Mouse (Mus musculus): ENCODE measurements around the gene Slc35d2.

The Slc35d2 gene

DNA sequence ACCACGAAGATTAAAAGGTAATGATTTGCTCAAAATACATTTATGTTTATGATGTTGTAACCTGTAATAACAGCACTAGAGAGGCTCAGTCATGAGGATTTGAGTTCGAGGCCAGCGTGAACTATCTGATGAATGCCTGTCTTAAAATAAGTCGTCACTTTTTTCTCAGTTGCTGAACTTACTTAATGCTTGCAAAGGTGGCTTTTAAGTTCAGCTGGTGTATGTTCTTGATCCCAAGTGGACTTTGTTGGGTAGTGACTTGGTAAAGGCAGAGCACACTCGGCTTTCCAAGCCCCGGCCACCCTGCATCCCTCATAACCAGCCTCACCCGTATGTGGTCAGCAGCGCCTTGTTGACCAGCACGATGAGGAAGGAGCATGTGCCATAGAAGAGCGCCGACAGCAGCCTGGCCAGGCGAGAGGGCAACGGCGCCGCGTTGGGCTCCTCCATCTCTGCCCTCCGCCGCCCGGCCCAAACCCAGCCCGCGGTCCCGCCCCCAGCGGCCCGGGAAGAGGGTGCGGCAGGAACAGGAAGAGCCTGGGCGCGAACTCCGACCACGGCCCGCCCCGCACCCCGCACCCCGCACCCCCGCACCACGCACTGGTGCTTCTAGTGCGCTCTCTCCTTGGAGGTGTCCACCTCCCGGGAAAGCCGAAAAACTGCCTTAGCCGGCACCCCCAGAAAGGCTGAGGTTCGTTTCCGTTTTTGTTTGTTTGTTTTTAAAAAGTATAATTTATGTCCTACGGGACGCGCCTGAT is at the start of gene Slc35d2:
Gene Slc35d2 (minus strand): TSS at position 511 of the 758 bp plus-strand sequence.
- in situ Hi-C loops (cut with MboI, MseI), result no loop called here

- in situ Hi-C loops (cut with MboI, MseI), result no loop called here
Measured at GRCm38 (mm10) chr13:64178000-64178399, 48.8 kb upstream of the Slc35d2 start.

DNA sequence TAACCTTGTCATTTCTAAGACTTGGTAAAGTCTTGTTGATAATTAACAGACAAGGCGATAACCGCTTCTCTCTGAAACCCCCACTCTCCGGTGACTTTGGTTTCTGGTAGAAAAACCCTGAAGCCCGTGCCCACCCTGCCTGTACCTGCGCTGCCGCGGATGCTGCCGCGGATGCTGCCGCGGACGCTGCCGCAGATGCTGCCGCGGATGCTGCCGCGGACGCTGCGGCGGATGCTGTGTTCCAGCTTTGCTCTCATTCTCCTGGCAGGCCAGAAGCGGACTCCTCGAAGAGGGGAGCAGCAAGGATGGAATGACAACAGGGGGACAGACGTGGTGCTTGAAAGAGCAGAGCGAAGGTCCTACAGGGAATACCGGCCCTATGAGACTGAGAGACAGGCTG is 40.6 kb upstream of the Slc35d2 start:
- in situ Hi-C loops (cut with MboI, MseI), result loop anchor here (5.0 to 25.0 kb wide), 5 partner anchors 63 to 1068 kb away; partner anchors contain the start of genes Cdk20 (in 1 of the 2) and Mfsd14b (in 1 of the 2)

- in situ Hi-C loops (cut with MboI, MseI), result loop anchor here (5.0 to 25.0 kb wide), 4 partner anchors 144 to 1074 kb away; partner anchors contain the start of genes Cdk20 (in 1 of the 2) and Mfsd14b (in 1 of the 2)
Measured at GRCm38 (mm10) chr13:64163147-64163715, 34.1 kb upstream of the Slc35d2 start.

DNA sequence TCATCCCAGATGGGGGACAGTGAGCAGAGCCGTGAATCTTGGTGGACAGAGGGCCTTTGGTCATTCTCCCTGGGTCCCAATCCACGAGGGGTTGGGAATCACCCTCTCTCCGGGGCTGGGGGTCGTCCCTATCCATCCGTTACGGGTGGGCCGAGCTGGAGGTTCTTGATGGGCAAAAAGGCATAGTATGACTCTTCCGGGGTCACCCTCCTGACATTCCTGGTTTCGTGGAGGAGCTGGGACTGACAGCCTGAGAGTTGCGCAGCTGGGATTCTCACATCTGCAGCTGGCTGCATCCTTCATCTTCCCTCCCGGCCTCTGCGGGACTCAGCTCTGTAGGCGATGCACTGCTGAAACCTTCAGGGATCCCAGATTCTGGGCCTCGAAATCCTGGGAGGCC is 33.5 kb upstream of the Slc35d2 start:
- in situ Hi-C loops (cut with MboI, MseI), result loop anchor here (5.0 to 25.0 kb wide), 4 partner anchors 145 to 1075 kb away; partner anchors contain the start of genes Cdk20 (in 1 of the 2) and Mfsd14b (in 1 of the 2)

GRCm38 (mm10) chr13:64161916-64162611 is 32.9 kb upstream of the Slc35d2 start:
- in situ Hi-C loops (cut with MboI, MseI), result loop anchor here (5.0 to 25.0 kb wide), 4 partner anchors 145 to 1075 kb away; partner anchors contain the start of genes Cdk20 (in 1 of the 2) and Mfsd14b (in 1 of the 2)

DNA sequence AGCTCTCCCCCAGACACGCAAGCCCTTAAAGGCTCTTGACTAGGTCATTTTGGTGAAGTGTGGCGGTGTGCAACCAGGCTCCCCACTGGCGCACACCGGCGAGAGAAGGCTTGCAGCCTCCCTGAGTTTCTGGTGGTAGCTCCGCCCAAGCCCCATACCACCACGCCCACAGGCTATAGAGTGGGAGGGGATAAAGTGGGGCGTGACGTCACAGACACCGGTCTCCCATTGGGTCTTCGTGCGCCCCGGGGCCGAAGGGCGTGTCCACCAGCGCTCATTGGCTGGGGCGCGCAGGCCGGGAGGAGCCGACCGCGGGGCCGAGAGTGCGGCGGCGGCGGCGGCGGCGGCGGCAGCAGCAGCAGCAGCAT is 32.4 kb upstream of the Slc35d2 start, which contains the start of gene Habp4:
Gene Habp4 (plus strand): TSS at position 277 of the 368 bp plus-strand sequence.
- in situ Hi-C loops (cut with MboI, MseI), result loop anchor here (5.0 to 25.0 kb wide), 4 partner anchors 146 to 1076 kb away; partner anchors contain the start of genes Cdk20 (in 1 of the 2) and Mfsd14b (in 1 of the 2)

- in situ Hi-C loops (cut with MboI, MseI), result loop anchor here (10.0 to 25.0 kb wide), 3 partner anchors 955 to 1088 kb away; partner anchors contain the start of gene Mfsd14b (in 1 of the 2)
Measured at GRCm38 (mm10) chr13:64156966-64157365, 27.8 kb upstream of the Slc35d2 start.

GRCm38 (mm10) chr13:64155171-64155571 is 26.0 kb upstream of the Slc35d2 start:
- in situ Hi-C loops (cut with MboI, MseI), result loop anchor here (10.0 to 25.0 kb wide), 3 partner anchors 957 to 1090 kb away; partner anchors contain the start of gene Mfsd14b (in 1 of the 2)

GRCm38 (mm10) chr13:64154651-64155050 is 25.5 kb upstream of the Slc35d2 start:
- in situ Hi-C loops (cut with MboI, MseI), result loop anchor here (10.0 to 25.0 kb wide), 3 partner anchors 958 to 1090 kb away; partner anchors contain the start of gene Mfsd14b (in 1 of the 2)

DNA sequence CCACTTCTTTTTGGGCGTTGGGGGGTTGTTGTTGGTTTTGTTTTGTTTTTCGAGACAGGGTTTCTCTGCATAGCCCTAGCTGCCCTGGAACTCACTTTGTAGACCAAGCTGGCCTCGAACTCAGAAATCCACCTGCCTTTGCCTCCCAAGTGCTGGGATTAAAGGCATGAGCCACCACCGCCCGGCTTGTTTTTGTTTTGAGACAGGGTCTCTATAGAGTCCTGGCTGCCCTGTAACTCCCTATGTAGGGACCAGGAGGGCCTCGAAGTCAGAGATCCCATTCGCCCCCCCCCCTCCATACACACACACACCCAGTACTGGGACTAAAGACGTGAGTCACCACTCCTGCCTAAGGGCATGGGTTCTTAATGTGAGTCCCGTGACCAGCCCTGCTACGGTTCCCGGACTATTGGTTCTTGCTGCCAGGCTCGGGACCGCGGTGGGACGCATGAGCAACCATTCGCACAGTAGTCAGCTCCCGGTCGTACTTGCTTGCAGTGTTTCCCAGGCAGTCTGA is 24.6 kb upstream of the Slc35d2 start:
- in situ Hi-C loops (cut with MboI, MseI), result loop anchor here (10.0 to 25.0 kb wide), 3 partner anchors 958 to 1091 kb away; partner anchors contain the start of gene Mfsd14b (in 1 of the 2)

GRCm38 (mm10) chr13:64153083-64153682 is 24.0 kb upstream of the Slc35d2 start, which contains the start of gene Zfp367:
Gene Zfp367 (minus strand): TSS chr13:64153202.
- in situ Hi-C loops (cut with MboI, MseI), result loop anchor here (10.0 to 25.0 kb wide), 3 partner anchors 959 to 1092 kb away; partner anchors contain the start of gene Mfsd14b (in 1 of the 2)

- in situ Hi-C loops (cut with MboI, MseI), result loop anchor here (10.0 to 25.0 kb wide), 3 partner anchors 960 to 1092 kb away; partner anchors contain the start of gene Mfsd14b (in 1 of the 2)
Measured at GRCm38 (mm10) chr13:64152671-64153082, 23.5 kb upstream of the Slc35d2 start.

DNA sequence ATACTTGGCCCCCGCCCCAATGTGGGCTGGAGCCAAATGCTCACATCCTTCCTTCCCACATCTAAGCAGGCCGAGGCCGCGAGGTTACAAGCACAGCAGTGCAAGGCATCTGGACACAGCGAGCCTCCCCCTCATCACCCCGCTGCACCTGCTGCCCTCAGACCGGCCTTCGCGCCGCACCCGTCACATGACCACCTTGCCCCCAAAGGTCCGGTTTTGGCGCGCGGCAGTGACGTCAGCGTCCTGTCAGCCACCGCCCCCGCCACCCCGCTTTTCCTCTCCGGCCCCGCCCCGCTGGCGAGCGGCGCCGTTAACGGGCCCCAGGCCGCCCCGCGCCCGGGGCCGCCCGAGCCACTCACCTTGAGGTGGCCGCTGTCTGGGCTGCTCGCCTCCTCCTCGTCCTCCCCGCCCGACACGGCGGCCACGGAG is 23.1 kb upstream of the Slc35d2 start:
- in situ Hi-C loops (cut with MboI, MseI), result loop anchor here (10.0 to 25.0 kb wide), 3 partner anchors 960 to 1093 kb away; partner anchors contain the start of gene Mfsd14b (in 1 of the 2)

DNA sequence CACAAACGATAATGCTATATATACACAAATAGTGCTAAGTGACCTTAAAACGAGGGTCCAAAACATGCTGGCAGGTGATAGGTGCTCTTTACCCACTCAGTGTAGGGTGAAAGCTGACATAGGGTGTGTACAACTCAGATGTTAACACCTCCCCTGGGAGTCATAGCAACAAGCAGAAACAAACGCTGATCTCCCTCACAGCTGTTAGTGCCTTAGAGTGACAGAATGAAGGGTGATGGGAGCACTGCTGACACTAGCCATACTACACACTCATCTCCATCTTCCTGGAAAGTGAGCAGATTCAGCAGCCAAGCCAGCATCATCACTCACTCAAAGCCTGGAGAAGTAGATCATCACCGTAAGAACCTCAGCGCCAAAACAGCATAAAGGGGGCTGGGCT is 21.0 kb upstream of the Slc35d2 start:
- in situ Hi-C loops (cut with MboI, MseI), result loop anchor here (10.0 to 25.0 kb wide), 3 partner anchors 962 to 1095 kb away; partner anchors contain the start of gene Mfsd14b (in 1 of the 2)

DNA sequence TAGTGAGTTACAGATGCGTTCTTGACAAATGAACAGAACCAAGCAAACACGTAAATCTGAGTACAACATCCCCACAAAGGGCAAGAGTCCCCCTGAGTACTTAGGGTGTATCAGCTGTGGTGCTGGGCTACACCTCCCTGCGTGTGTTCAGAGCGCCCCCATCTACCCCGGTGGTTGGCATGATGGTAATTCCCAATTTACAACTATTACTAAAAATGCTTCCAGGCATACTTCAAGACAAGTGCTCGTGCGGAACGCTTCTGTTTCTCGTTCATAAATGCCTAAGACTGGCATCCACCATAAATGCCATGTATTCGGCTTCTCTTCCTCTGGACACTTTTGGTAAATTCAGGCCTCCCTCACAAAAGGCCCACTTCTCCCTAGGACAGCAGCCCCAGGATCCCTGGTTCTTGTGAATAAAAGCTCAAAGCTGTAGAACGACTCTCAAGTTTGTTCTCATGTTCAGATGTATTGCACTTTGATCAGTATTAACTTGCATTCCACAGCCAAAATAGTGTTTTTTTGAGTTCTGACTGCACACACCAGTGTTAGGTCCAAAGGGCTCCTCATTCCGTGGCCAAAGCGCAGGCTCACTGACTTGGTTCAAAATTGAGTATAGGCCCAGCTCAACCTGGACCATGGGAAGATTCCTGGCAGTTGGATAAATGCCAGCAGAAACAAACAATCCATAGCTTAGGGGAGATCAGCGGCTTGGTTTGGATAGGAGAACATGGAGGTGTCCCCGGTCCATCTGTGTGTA is 628 bp upstream of the Slc35d2 start:
- in situ Hi-C loops (cut with MboI, MseI), result no loop called here

DNA sequence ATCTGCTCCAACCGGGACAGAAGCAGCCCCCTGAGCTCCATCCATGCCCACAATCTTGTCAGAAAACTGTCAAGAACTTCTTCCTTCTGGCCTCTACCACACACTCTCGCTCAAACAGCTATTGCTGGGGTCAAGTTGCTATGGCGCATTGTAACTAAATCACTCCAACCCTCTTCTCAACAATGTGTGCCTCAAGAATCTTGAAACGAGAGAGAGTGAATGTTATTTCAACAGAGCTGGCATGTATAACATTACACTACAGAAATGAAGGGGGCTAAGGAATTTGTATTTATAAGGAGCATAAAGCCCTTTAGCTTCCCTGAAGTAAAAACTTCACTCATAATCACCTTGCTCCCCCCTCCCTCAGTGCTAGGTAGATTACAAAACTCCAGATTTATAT is 2.9 kb downstream of the Slc35d2 start:
- in situ Hi-C loops (cut with MboI, MseI), result no loop called here

- in situ Hi-C loops (cut with MboI, MseI), result no loop called here
Measured at GRCm38 (mm10) chr13:64124886-64125285, 4.3 kb downstream of the Slc35d2 start.

- in situ Hi-C loops (cut with MboI, MseI), result no loop called here
Measured at GRCm38 (mm10) chr13:64123491-64124188, 5.5 kb downstream of the Slc35d2 start.

All from T-helper 17 cell (primary cell).